Mouse (Mus musculus): ENCODE measurements at regions not wholly inside any gene's neighbourhood (a gene's known extent, or its start where the extent isn't known, plus 50 kb on each side); places are given as distances from the start of the nearest gene placed in this dataset.

- in situ Hi-C loops (cut with MboI, MseI): no loop called here
Measured at GRCm38 (mm10) chr4:124329107-124329771, 281.4 kb downstream of the 3100002H09Rik start.

GRCm38 (mm10) chr4:124326301-124326700 lies 284.3 kb downstream of the 3100002H09Rik start:
- in situ Hi-C loops (cut with MboI, MseI): no loop called here

- in situ Hi-C loops (cut with MboI, MseI): no loop called here
Measured at GRCm38 (mm10) chr4:124323589-124323988, 287.0 kb downstream of the 3100002H09Rik start.

- in situ Hi-C loops (cut with MboI, MseI): no loop called here
Measured at GRCm38 (mm10) chr4:124321221-124321620, 289.4 kb downstream of the 3100002H09Rik start.

- in situ Hi-C loops (cut with MboI, MseI): no loop called here
Measured at GRCm38 (mm10) chr4:124317042-124317441, 293.6 kb downstream of the 3100002H09Rik start.

- in situ Hi-C loops (cut with MboI, MseI): no loop called here
Measured at GRCm38 (mm10) chr4:124311657-124312056, 298.9 kb downstream of the 3100002H09Rik start.

- in situ Hi-C loops (cut with MboI, MseI): no loop called here
Measured at GRCm38 (mm10) chr4:124310594-124310993, 300.0 kb downstream of the 3100002H09Rik start.

GRCm38 (mm10) chr4:124305871-124306555 lies 304.6 kb downstream of the 3100002H09Rik start:
- in situ Hi-C loops (cut with MboI, MseI): no loop called here

GRCm38 (mm10) chr4:124302950-124303349 lies 307.7 kb downstream of the 3100002H09Rik start:
- in situ Hi-C loops (cut with MboI, MseI): no loop called here

- in situ Hi-C loops (cut with MboI, MseI): no loop called here
Measured at GRCm38 (mm10) chr4:124298667-124299437, 311.8 kb downstream of the 3100002H09Rik start.

GRCm38 (mm10) chr4:124292254-124292653 lies 318.3 kb downstream of the 3100002H09Rik start:
- in situ Hi-C loops (cut with MboI, MseI): no loop called here

GRCm38 (mm10) chr4:124291767-124292166 lies 318.8 kb downstream of the 3100002H09Rik start:
- in situ Hi-C loops (cut with MboI, MseI): no loop called here

GRCm38 (mm10) chr4:124287471-124287870 lies 323.1 kb downstream of the 3100002H09Rik start:
- in situ Hi-C loops (cut with MboI, MseI): no loop called here

GRCm38 (mm10) chr4:124278681-124279080 lies 331.9 kb downstream of the 3100002H09Rik start:
- in situ Hi-C loops (cut with MboI, MseI): no loop called here

GRCm38 (mm10) chr4:124277456-124278181 lies 333.0 kb downstream of the 3100002H09Rik start:
- in situ Hi-C loops (cut with MboI, MseI): no loop called here

GRCm38 (mm10) chr4:124276741-124277455 lies 333.7 kb downstream of the 3100002H09Rik start:
- in situ Hi-C loops (cut with MboI, MseI): no loop called here

GRCm38 (mm10) chr4:124272002-124272401 lies 338.6 kb downstream of the 3100002H09Rik start:
- in situ Hi-C loops (cut with MboI, MseI): no loop called here

- in situ Hi-C loops (cut with MboI, MseI): loop anchor here (10.0 kb wide), 1 partner anchor 276 kb away; no protein-coding TSS in a partner anchor
Measured at GRCm38 (mm10) chr4:124268404-124268803, 342.2 kb downstream of the 3100002H09Rik start.

GRCm38 (mm10) chr4:124266573-124266972 lies 344.0 kb downstream of the 3100002H09Rik start:
- in situ Hi-C loops (cut with MboI, MseI): loop anchor here (10.0 kb wide), 1 partner anchor 278 kb away; no protein-coding TSS in a partner anchor

- in situ Hi-C loops (cut with MboI, MseI): loop anchor here (10.0 kb wide), 1 partner anchor 279 kb away; no protein-coding TSS in a partner anchor
Measured at GRCm38 (mm10) chr4:124265527-124265926, 345.1 kb downstream of the 3100002H09Rik start.

- in situ Hi-C loops (cut with MboI, MseI): no loop called here
Measured at GRCm38 (mm10) chr4:124257006-124257405, 339.2 kb upstream of the 4930535I16Rik start.
